Mouse (Mus musculus) testis, adult 2 months (tissue): ENCODE data around the gene Tmem91.

ENCODE experiments used
- CTCF ChIP-seq: fragments of 200-500 bp; IDR thresholded peaks from 2 replicates; pipeline ENCODE4 v1.5.1; 2012; ENCODE audit warnings: low read depth, mild to moderate bottlenecking, inconsistent platforms, low read length, moderate library complexity; ENCODE audit not compliant: control insufficient read depth, insufficient read depth, insufficient replicate concordance
- POLR2A ChIP-seq: fragments of 200-500 bp; IDR thresholded peaks from 2 replicates; pipeline ENCODE4 v1.6.1; 2012; ENCODE audit warnings: low read depth, mild to moderate bottlenecking, inconsistent platforms, low read length, moderate library complexity; ENCODE audit not compliant: control insufficient read depth

DNA sequence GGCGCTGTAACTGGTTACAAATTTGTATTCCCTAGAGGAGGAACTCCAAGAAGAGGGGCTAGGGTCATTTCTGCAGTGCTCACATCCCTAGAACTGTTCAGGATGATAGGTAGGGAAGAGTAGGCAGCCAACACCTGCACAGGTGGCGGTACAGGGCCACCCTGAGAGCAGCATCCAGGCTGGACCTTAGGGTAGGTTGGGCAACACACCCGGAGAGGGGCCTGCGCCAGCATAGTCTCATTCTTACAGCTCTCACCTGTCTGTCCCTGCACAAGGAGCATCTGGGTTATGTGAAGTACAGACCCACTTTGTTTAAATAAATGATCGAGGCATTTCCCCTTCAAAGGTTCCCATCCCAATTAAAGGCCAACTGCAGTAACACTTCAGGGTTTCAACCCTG lies 45.8 kb upstream of the Tmem91 start:
- TF ChIP-seq CTCF (no peak), POLR2A (no peak)
